Mouse (Mus musculus) neural tube, embryonic 14.5 days (tissue): ENCODE data around the gene Efcab9. TPM values are rescaled to one million over a fixed set of nuclear protein-coding genes. Genes with fewer than 3 reads are reported as not detected.

Experiments used
- ATAC-seq: fragments of 200-750 bp; cut with Nextera tagmentation; 2 replicates; pipeline ENCODE4 v1.8.0; 2017; ENCODE audit warnings: low read depth, mild to moderate bottlenecking, moderate TSS enrichment, moderate library complexity
- H3K27ac ChIP-seq: fragments of 300-500 bp; sonication (generic); 2 replicates; pipeline ENCODE4 v1.5.1; 2014; ENCODE audit warnings: low read depth, mild to moderate bottlenecking, control low read depth, low read length, moderate library complexity, mixed read lengths
- H3K27me3 ChIP-seq: fragments of 300-500 bp; sonication (generic); 2 replicates; pipeline ENCODE4 v1.6.1; 2014; ENCODE audit warnings: low read length; ENCODE audit not compliant: control insufficient read depth, insufficient read depth
- H3K36me3 ChIP-seq: fragments of 300-500 bp; sonication (generic); 2 replicates; pipeline ENCODE4 v1.6.1; 2014; ENCODE audit warnings: low read length, mixed read lengths; ENCODE audit not compliant: control insufficient read depth, insufficient read depth
- H3K4me1 ChIP-seq: fragments of 300-500 bp; sonication (generic); 2 replicates; pipeline ENCODE4 v1.6.1; 2014; ENCODE audit warnings: low read length; ENCODE audit not compliant: control insufficient read depth, insufficient read depth
- H3K4me2 ChIP-seq: fragments of 300-500 bp; sonication (generic); 2 replicates; pipeline ENCODE4 v1.6.1; 2014; ENCODE audit warnings: mild to moderate bottlenecking, low read depth, low read length, control low read depth
- H3K4me3 ChIP-seq: fragments of 300-500 bp; sonication (generic); 2 replicates; pipeline ENCODE4 v1.5.1; 2014; ENCODE audit warnings: low read depth, low read length, control low read depth, mixed read lengths
- H3K9ac ChIP-seq: fragments of 300-500 bp; sonication (generic); replicated peaks from 2 replicates; pipeline ENCODE4 v1.6.1; 2014; ENCODE audit warnings: low read depth, mild to moderate bottlenecking, control low read depth, low read length, mixed read lengths
- H3K9me3 ChIP-seq: fragments of 300-500 bp; sonication (generic); 2 replicates; pipeline ENCODE4 v1.6.1; 2016; ENCODE audit warnings: low read length; ENCODE audit not compliant: control insufficient read depth
- WGBS: fragments of 180-500 bp; shearing (Covaris S2); extraction: QIAGEN DNeasy Blood & Tissue Kit; methylation state at CpG from one replicate; pipeline ENCODE4 v1.1.7; 2014; 5-methylcytosine and 5-hydroxymethylcytosine counted together
- polyA plus RNA-seq: library from polyadenylated mRNA; unstranded; fragments of >200 nt; fragmentation: Nextera tagmentation; extraction: Ambion mirVana; gene quantifications from 2 replicates; pipeline ENCODE4 v1.2.1, GENCODE M21; 2014

The Efcab9 gene
- polyA plus RNA-seq, 1 experiment from 2014 or later = not detected

GRCm38 (mm10) chr11:32498757-32499535 is 32.9 kb downstream of the Efcab9 start:
- Histone ChIP-seq H3K27ac (no peak overlapping the region), H3K4me3 (no peak overlapping the region), H3K9me3 (no peaks in the 10 kb centered on the region), H3K9ac (no peak overlapping the region), H3K36me3 (no peaks in the 10 kb centered on the region), H3K4me2 (no peak overlapping the region), H3K4me1 (no peaks in the 10 kb centered on the region; the same call in 1 of the 2 replicates), H3K27me3 (no peaks in the 10 kb centered on the region)
- 78% methylated on average over 7 of the region's 7 CpGs for WGBS
- ATAC-seq = no peak

- WGBS = 86% methylated on average over 2 of the region's 2 CpGs
- ATAC-seq = no peak
- no peaks in the 10 kb centered on the region for H3K36me3 ChIP-seq
- no peaks in the 10 kb centered on the region for H3K9me3 ChIP-seq
- H3K27me3 ChIP-seq = no peaks in the 10 kb centered on the region
- no peaks in the 10 kb centered on the region; the same call in 1 of the 2 replicates for H3K4me1 ChIP-seq
- no peak overlapping the region for H3K9ac ChIP-seq
- H3K4me3 ChIP-seq = no peak overlapping the region
- no peak overlapping the region for H3K4me2 ChIP-seq
- no peak overlapping the region for H3K27ac ChIP-seq
Observed at GRCm38 (mm10) chr11:32495283-32495682, 36.6 kb downstream of the Efcab9 start.

GRCm38 (mm10) chr11:32493312-32493711 is 38.6 kb downstream of the Efcab9 start:
- no peak overlapping the region for H3K9ac ChIP-seq
- no peaks in the 10 kb centered on the region for H3K4me1 ChIP-seq
- no peaks in the 10 kb centered on the region for H3K27me3 ChIP-seq
- no peaks in the 10 kb centered on the region for H3K9me3 ChIP-seq
- H3K4me2 ChIP-seq = no peak overlapping the region
- ATAC-seq = no peak
- no peak overlapping the region for H3K4me3 ChIP-seq
- no peaks in the 10 kb centered on the region for H3K36me3 ChIP-seq
- H3K27ac ChIP-seq = no peak overlapping the region

GRCm38 (mm10) chr11:32491079-32491478 is 40.8 kb downstream of the Efcab9 start:
- no peak overlapping the region for H3K4me3 ChIP-seq
- no peak overlapping the region for H3K27ac ChIP-seq
- H3K4me2 ChIP-seq = no peak overlapping the region
- 98% methylated on average over 2 of the region's 2 CpGs for WGBS
- no peaks in the 10 kb centered on the region for H3K9me3 ChIP-seq
- no peak for ATAC-seq
- no peaks in the 10 kb centered on the region for H3K36me3 ChIP-seq
- no peaks in the 10 kb centered on the region for H3K27me3 ChIP-seq
- H3K9ac ChIP-seq = no peak overlapping the region
- H3K4me1 ChIP-seq = no peaks in the 10 kb centered on the region

GRCm38 (mm10) chr11:32488808-32489670 is 42.8 kb downstream of the Efcab9 start:
- H3K4me2 ChIP-seq = no peak overlapping the region
- H3K4me1 ChIP-seq = no peaks in the 10 kb centered on the region
- H3K27me3 ChIP-seq = no peaks in the 10 kb centered on the region
- no peak overlapping the region for H3K27ac ChIP-seq
- no peak overlapping the region for H3K4me3 ChIP-seq
- WGBS = 85% methylated on average over 5 of the region's 5 CpGs
- no peak for ATAC-seq
- no peaks in the 10 kb centered on the region for H3K9me3 ChIP-seq
- no peaks in the 10 kb centered on the region for H3K36me3 ChIP-seq
- H3K9ac ChIP-seq = no peak overlapping the region

GRCm38 (mm10) chr11:32488344-32488743 is 43.5 kb downstream of the Efcab9 start:
- H3K9me3 ChIP-seq = no peaks in the 10 kb centered on the region
- H3K27ac ChIP-seq = no peak overlapping the region
- H3K27me3 ChIP-seq = no peaks in the 10 kb centered on the region
- no peak overlapping the region for H3K9ac ChIP-seq
- H3K4me1 ChIP-seq = no peaks in the 10 kb centered on the region
- no peak overlapping the region for H3K4me3 ChIP-seq
- ATAC-seq = no peak
- H3K4me2 ChIP-seq = no peak overlapping the region
- no peaks in the 10 kb centered on the region for H3K36me3 ChIP-seq

GRCm38 (mm10) chr11:32487501-32487900 is 44.4 kb downstream of the Efcab9 start:
- no peak overlapping the region for H3K4me3 ChIP-seq
- no peaks in the 10 kb centered on the region for H3K9me3 ChIP-seq
- H3K36me3 ChIP-seq = no peaks in the 10 kb centered on the region
- WGBS = 89% methylated on average over 3 of the region's 3 CpGs
- H3K27me3 ChIP-seq = no peaks in the 10 kb centered on the region
- H3K27ac ChIP-seq = no peak overlapping the region
- no peak for ATAC-seq
- H3K4me1 ChIP-seq = no peaks in the 10 kb centered on the region
- H3K9ac ChIP-seq = no peak overlapping the region
- no peak overlapping the region for H3K4me2 ChIP-seq

- Histone ChIP-seq H3K4me3 (no peak overlapping the region), H3K9ac (no peak overlapping the region), H3K27me3 (no peaks in the 10 kb centered on the region), H3K27ac (no peak overlapping the region), H3K9me3 (no peaks in the 10 kb centered on the region), H3K4me1 (no peaks in the 10 kb centered on the region), H3K36me3 (no peaks in the 10 kb centered on the region), H3K4me2 (no peak overlapping the region)
- ATAC-seq = no peak
- WGBS = 77% methylated on average over 3 of the region's 3 CpGs
Observed at GRCm38 (mm10) chr11:32486621-32487020, 45.3 kb downstream of the Efcab9 start.

GRCm38 (mm10) chr11:32485290-32485689 is 46.6 kb downstream of the Efcab9 start:
- Histone ChIP-seq H3K27me3 (no peaks in the 10 kb centered on the region), H3K4me1 (no peaks in the 10 kb centered on the region), H3K27ac (no peak overlapping the region), H3K9ac (no peak overlapping the region), H3K36me3 (no peaks in the 10 kb centered on the region), H3K4me3 (no peak overlapping the region), H3K9me3 (no peaks in the 10 kb centered on the region), H3K4me2 (no peak overlapping the region)
- 80% methylated on average over 3 of the region's 3 CpGs for WGBS
- ATAC-seq = no peak
